Mouse (Mus musculus) mouse trophoblast stem cell (cell line): ENCODE measurements around the gene Slc5a9.
"Not testable (repeated sequence)": the region's sequence is repeated elsewhere in the genome, so short reads cannot be mapped to it uniquely, and the experiment has no call there.

Source experiments
- in situ Hi-C, 2 experiments: fragments of 300-500 bp; cut with MseI, MboI; formaldehyde crosslinking; loops; 2 replicates in 1 of 2; 3 replicates in 1 of 2; pipeline ENCODE4 v1.15.1; 2025

Slc5a9 gene

GRCm38 (mm10) chr4:111902775-111903174 lies at the start of gene Slc5a9:
Gene Slc5a9 (minus strand): TSS chr4:111902918.
- in situ Hi-C loops: no loop called here

GRCm38 (mm10) chr4:111919092-111919491 lies 16.4 kb upstream of the Slc5a9 start, which contains the start of gene Skint8:
Gene Skint8 (plus strand): TSS chr4:111919392.
- in situ Hi-C loops: no loop called here

DNA sequence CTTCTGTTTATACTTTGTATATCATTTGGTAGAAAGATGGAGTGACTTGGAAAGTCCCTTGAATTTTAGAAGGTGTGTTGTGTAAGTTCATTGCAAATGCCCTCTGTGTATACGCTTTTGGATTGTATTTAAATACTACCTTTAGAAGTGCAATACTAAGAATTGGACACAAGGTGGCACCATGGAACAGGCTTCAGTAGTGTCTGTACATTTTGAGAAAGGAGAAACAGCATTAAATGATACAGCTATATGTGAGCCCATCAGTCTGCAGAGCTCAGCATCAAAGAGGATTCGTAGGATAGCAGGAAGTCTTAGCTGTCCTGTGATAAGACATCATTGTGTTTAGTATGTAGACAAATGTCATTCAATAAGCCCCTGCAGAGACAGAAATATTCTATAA lies 5.2 kb upstream of the Slc5a9 start:
- in situ Hi-C loops: no loop called here

DNA sequence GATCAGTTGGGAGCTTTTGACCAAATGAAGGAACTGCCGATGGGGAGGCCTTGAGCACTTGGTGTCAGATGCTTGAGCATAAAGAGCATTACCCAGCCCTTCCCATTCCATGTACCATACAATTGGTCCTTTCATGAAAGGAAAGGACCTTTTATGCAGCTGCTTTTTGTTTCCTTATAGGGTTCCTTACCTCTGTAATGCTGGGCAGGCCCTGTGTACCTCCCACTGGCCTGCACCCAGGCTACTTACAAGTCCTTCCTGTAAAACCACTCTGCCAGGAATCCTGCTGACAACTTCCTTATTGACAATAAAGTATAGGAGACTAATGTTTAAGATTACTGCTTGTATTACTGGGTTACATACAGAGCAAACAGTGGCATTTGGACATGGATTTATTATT lies 1.2 kb downstream of the Slc5a9 start:
- in situ Hi-C loops: no loop called here

GRCm38 (mm10) chr4:111900491-111900890 lies 2.2 kb downstream of the Slc5a9 start:
- in situ Hi-C loops: not testable (repeated sequence)

DNA sequence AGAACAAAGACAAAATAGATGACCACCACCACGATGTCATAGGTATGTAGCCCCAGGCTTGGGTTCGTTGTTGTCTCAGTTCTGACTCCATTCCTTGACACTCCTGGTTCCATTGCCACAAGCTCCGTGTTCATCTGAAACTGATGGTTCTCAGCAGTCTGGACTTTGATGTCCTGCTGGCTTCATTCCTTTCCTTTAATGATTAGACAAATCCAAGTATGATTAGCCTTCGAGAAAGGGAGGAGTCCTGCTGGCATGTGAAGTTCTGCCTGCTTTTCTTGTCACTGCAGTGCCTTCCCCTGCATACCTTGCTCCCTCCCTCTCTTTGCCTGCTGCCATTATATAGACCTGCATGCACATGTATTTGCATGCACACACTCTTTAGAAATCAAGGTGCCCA lies 4.2 kb downstream of the Slc5a9 start:
- in situ Hi-C loops: loop anchor here in 1 of 2 experiments (25.0 kb wide), 1 partner anchor 764 kb away; no protein-coding TSS in a partner anchor

GRCm38 (mm10) chr4:111897755-111898154 lies 5.0 kb downstream of the Slc5a9 start:
- in situ Hi-C loops: loop anchor here in 1 of 2 experiments (25.0 kb wide), 1 partner anchor 765 kb away; no protein-coding TSS in a partner anchor

GRCm38 (mm10) chr4:111892138-111892537 lies 10.6 kb downstream of the Slc5a9 start:
- in situ Hi-C loops: loop anchor here in 1 of 2 experiments (25.0 kb wide), 1 partner anchor 770 kb away; no protein-coding TSS in a partner anchor

GRCm38 (mm10) chr4:111886607-111887006 lies 16.1 kb downstream of the Slc5a9 start:
- in situ Hi-C loops: loop anchor here in 1 of 2 experiments (25.0 kb wide), 1 partner anchor 776 kb away; no protein-coding TSS in a partner anchor

GRCm38 (mm10) chr4:111886018-111886417 lies 16.7 kb downstream of the Slc5a9 start:
- in situ Hi-C loops: loop anchor here in 1 of 2 experiments (25.0 kb wide), 1 partner anchor 776 kb away; no protein-coding TSS in a partner anchor

- in situ Hi-C loops: loop anchor here in 1 of 2 experiments (25.0 kb wide), 1 partner anchor 779 kb away; no protein-coding TSS in a partner anchor
Observed at GRCm38 (mm10) chr4:111883543-111883942, 19.2 kb downstream of the Slc5a9 start.

GRCm38 (mm10) chr4:111880112-111880875 lies 22.4 kb downstream of the Slc5a9 start:
- in situ Hi-C loops: loop anchor here in 1 of 2 experiments (25.0 kb wide), 1 partner anchor 782 kb away; no protein-coding TSS in a partner anchor

DNA sequence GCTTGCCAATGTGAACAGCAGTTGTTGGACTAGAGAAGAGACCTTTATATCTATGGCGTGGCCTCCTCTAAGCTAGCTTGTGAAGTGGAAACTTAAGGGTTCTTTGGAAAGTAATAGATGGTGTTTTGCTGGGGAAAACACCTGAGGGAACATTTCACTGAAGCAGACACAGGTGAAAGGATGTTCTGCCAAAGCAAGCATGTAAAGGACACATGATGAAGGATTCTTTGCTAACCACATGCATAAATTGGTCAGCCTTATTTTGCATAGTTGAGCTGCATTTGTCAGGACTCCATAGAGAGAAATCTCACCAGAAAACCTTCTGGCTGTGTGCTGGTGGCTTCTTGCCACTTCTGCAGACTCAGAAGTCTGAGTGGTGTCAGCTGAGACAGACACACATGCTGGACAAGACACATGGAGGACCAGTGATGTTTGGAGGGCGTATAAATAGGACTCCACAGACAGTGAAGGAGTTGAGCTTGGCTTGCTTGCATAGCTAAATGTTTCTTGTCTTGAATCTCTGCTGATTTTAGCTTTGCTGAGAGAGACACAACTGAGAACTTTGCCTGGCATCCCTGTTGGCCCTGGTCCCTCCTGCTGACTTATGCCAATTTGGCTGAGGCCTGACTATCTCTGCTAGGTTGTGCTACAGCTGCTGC lies 34.8 kb downstream of the Slc5a9 start:
- in situ Hi-C loops: no loop called here

- in situ Hi-C loops: no loop called here
Observed at GRCm38 (mm10) chr4:111866701-111867100, 36.0 kb downstream of the Slc5a9 start.

- in situ Hi-C loops: no loop called here
Observed at GRCm38 (mm10) chr4:111852626-111853025, 50.1 kb downstream of the Slc5a9 start.

DNA sequence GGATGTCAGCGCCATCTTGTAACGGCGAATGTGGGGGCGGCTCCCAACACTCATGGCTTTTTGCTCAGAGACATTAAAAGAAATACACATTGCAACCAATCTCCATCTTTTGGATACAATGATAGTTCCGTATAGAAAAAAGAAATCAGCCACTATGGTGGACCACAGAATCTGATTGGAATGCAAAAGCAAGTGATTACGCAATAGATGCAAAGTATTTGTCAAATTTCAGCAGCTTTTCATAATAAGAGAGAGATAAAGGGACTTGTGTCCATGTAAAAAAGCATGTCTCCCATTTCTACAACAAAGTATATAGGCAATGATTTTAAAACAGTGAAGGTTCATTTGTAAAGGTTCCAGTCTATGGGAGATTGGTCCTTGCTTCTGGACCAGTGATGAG lies 63.8 kb downstream of the Slc5a9 start:
- in situ Hi-C loops: no loop called here
